Mouse (Mus musculus) CD4-positive, CD25-positive, alpha-beta regulatory T cell, adult 2 months (primary cell): Measurements from ENCODE around the gene Myoz1.

Experiments used
- DNase-seq: peaks from one replicate; pipeline ENCODE4 v3.0.0-alpha.2; 2012; ENCODE audit warnings: low read depth, low spot score

The Myoz1 gene

DNA sequence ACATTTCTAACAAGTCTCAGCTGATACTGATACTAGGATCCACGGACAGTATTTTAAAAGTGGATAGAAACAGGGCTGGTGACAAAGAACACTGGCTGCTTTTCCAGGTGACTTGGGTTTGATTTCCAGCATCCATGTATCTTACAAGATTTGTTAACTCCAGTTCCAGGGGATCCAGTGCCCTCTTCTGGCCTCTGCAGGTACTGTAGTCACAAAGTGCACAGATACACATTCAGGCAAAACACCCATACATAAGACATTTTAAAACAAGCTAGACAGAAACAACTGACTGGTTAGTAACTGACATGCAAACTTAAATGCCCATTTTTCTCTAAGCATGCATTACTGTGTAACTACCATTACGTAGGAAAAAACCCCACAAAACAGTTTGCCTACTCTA is 16.6 kb upstream of the Myoz1 start:
- DNase-seq = peak; percentile 71

DNA sequence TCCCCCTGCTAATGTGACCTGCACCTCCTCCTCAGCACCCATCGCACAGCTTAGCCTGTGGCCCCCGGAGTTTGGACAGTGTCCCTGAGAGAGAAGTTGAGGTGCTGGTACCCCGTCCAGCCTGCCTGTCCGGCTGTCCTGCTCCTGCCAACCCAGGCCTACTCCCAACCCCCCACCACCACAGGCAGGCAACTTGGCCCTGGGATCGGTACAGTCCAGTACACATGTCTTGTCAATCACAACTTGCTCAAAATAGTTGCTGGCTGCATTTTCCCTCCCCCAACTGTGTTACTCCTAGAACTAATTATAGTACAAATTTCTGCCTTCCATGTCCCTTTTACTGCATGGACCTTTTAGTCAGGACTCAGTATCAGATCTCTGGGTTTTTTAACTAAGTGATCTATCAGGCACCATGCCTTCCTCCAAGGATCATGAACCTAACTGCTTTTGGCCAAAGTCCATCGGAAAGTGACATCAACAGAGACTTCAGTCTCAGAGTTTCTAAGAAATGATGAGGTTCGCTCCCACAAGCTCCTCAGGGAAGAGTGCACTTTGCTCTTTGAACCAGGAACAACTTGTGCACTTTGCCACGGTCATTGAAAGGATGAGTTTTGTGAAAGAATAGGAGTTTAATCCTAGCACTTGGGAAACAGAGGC is 11.9 kb upstream of the Myoz1 start, which contains the start of gene Synpo2l:
Synpo2l (minus strand) TSS at position 201 of the 657 bp plus-strand sequence.
- DNase-seq = no peak

- no peak for DNase-seq
These were observed 11.1 kb upstream of the Myoz1 start for GRCm38 (mm10) chr14:20667469-20667868.

- no peak for DNase-seq
These were observed 8.1 kb upstream of the Myoz1 start for GRCm38 (mm10) chr14:20664436-20664835.

DNA sequence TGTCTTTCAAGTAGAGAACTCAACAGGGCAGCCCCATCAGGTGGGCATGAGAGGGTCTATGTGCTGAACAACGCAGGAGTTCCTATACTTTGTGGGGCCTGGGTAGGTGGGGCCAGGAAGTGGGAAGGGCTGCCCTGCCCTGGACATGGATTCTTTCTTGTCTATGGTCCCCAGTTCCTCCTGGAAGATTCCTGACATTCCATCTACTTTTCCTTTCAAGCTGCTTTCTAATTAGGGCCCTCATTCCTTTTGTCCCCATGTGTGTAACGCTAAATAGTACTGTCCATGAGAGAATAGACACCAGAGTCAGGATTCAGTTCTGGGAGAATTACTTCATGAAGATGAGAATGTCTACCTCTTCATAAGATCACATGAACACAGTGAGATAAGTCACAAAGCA is 7.3 kb upstream of the Myoz1 start:
- no peak for DNase-seq

GRCm38 (mm10) chr14:20662740-20663139 is 6.4 kb upstream of the Myoz1 start:
- DNase-seq = no peak

GRCm38 (mm10) chr14:20661661-20662331 is 5.5 kb upstream of the Myoz1 start:
- no peak for DNase-seq

DNA sequence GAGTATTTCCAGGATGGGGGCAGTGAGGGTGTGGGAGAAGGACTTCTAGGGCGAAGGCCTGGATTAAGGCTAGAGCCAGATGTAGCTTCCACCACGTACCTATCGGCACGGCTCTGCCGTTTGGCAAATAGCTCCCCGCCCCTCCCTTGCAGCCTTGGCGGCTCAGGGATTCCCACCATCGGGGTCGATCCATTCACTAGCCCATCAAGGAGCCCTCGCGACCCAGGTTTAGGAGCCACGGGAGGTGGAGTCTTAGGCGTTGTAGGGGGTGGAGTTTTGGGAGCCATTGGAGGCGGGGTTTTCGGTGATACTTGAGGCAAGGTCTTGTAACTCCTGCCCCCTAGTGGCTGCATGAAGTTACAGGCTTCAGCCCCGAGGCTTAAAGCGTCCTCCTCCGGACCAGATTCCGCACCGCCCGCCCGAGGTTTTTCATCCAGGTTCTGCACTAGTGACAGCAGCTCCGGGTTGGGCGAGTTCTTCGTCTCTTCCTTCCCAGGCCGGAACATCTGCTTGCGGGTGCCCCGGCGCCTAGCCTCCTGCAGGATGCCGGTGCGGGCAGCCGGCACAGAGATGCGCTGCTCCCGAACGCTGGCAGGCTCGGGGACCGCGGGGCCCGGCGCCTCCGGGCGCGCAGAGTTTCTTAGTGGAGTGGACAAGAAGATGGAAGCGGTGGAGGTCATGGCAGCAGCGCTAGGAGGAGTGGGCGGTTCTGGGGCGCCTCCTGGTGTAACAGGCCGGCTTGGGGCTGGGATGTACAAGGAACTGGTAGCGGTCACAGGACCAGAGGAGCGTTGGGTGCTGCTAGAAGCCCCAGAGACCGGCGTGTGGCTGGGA is 4.7 kb upstream of the Myoz1 start:
- peak; percentile 97 for DNase-seq

GRCm38 (mm10) chr14:20659687-20660086 is 3.3 kb upstream of the Myoz1 start:
- no peak for DNase-seq

DNA sequence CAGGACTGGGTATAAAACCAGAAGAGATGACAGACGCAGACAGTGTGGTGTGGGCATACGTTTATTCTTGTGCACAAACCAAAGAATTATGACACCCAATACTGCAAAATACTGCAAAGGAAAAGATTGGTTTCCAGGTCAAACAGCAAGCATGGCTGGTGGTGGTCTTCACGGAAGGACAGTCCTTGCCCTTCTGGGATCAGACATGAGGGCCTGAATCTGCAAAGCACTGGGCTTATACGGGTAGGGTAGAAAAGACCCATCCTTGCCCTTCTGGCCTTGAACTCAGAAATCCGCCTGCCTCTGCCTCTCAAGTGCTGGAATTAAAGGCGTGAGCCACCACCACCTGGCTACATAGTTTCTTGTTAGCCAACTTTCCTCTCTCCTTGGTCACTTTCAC is 2.6 kb upstream of the Myoz1 start:
- DNase-seq = no peak

- DNase-seq = peak; percentile 71
These were observed 2.0 kb upstream of the Myoz1 start for GRCm38 (mm10) chr14:20658326-20658725.

GRCm38 (mm10) chr14:20655731-20656130 is 609 bp downstream of the Myoz1 start:
- no peak for DNase-seq

- no peak for DNase-seq
These were observed 1.5 kb downstream of the Myoz1 start for GRCm38 (mm10) chr14:20654690-20655421.

DNA sequence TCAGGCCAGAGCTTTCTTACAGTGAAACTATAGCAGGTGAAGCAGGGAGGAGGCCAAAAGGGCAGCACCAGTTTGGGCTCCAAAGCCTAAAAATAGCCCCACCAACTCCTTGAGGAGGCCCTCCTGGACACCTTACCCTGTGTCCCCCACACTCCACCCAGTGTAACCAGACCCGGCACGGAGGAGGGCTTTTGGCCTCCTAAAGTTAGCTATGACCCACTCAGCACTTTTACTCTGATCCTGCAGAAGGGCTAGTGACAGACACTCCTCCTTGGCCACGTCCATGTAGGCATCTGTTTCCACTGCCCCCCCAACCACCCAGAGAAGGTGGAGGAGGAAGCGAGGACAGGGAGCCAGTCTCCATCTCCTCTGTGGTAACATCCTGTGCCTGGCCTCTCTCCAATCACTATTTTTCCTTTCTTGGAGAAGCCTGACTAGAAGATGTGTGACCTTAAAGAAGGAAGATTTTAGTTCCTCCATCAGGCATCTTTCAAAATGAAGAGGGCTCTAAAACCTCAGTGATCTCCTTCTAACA is 4.6 kb downstream of the Myoz1 start:
- DNase-seq = no peak

- no peak for DNase-seq
These were observed 5.3 kb downstream of the Myoz1 start for GRCm38 (mm10) chr14:20651000-20651399.

DNA sequence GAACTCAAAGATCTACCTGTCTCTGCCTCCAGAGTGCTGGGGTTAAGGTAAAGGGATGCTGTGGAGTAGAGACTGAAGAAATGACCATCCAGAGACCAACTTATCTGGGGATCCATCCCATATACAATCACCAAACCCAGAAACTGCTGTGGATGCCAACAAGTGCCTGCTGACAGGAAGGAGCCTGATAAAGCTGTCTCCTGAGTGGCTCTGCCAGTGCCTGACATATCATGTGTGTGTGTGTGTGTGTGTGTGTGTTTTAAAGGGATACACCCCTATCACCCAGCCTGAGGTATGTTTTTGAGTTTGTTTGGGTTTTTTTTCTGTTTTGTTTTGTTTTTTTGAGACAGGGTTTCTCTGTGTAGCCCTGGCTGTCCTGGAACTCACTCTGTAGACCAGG is 10.0 kb downstream of the Myoz1 start:
- DNase-seq = no peak

DNA sequence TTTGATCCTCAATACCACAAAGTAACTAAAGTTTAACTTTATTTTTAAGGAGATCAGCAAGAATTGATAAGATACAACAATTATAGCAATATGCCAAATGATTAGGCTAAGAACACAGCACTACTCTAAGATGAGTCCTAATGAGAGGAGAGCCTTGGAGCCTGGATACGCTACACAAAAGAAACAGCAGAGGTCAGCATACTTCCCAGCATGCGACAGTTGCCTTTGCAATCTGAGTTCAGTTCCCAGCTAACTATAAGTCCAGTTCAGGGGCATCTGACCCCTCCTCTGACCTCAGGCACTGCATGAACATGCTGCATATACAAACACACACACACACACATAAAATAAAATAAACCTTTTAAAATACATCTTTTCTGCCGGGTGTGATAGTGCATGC is 10.8 kb downstream of the Myoz1 start:
- DNase-seq = no peak

DNA sequence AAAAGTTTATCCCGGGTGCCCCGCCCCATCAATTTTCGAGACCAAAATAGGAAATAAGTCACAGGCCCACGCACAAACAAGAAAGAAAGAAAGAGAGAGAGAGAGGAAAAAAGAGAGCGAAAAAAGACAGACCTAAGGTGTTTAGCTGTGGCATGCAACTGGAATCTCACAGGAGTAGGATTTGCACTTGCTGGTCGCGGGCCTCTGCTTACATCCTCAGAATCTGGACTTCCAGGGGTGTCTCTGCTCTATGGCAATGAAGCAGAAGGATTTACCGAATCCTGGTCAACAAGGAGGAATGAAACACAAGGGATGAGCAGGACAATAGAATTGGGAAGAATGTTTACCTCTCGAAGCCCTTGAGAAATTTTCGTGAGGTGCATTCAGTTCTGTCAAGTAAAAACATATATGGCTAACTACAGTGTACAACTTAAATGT is 14.9 kb downstream of the Myoz1 start:
- DNase-seq = no peak

- peak; percentile 100 for DNase-seq
These were observed 15.5 kb downstream of the Myoz1 start, which contains the start of gene Usp54 for GRCm38 (mm10) chr14:20640644-20641437. Usp54 (minus strand) TSS chr14:20641063.

GRCm38 (mm10) chr14:20639918-20640619 is 16.3 kb downstream of the Myoz1 start:
- peak; percentile 79 for DNase-seq
